Comparison of ENCODE assay signal across 9 mouse cellular contexts in the genomic region with DNA sequence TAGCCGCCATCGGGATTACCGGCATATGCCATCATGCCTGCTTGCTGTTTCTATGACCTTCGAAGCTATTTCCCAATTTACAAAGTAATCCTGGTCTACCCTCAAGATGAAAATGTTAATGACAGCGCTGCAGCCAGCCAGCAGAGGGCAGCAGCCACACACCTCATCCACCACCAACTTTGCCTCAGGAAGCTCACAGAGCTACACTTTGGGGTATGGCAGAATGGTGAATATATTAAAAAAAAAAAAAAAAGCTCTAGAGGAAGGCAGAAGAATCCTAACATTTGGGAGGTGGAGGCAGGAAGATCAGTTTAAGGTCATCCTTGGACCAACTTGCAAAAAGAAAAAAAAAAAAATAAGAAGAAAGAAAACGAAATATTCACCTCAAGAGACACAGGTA. TPM values are rescaled to one million over a fixed set of nuclear protein-coding genes. Genes with fewer than 3 reads are reported as not detected.
DNase-seq lines count a peak whose midpoint lies in the region; ATAC-seq and TF ChIP-seq lines count a peak whose summit lies in the region.
"Had no signal": no experiment of that assay in that cellular context is flagged by ENCODE, and none has a peak within 500 bp of the region (broad histone marks: within the 10 kb centered on the region; RNA-seq: fewer than 3 reads in every experiment).

No protein-coding gene starts in this region.

- 11% methylated on average over 6 of the region's 6 CpGs for WGBS in liver, embryonic 16.5 days (ENCODE audit: insufficient replicate concordance)

- dilution Hi-C loops in CH12.LX (cut with MboI; ENCODE audit: extremely low pct_ligation_motif_present, extremely low pct_unique_long_range_greater_than_20kb, low sequenced_read_pairs) = no loop called here

- in situ Hi-C loops in CH12.LX (cut with MboI; ENCODE audit: low pct_ligation_motif_present, low pct_unique_long_range_greater_than_20kb, low sequenced_read_pairs) = loop anchor here (5.0 to 10.0 kb wide), 2 partner anchors 57 to 415 kb away; partner anchors contain the start of gene Slc7a5

- peak overlapping the region; percentile 83; the same call in 1 of the 2 replicates for H3K4me2 ChIP-seq in CH12.LX (ENCODE audit: insufficient read depth, low read depth, poor library complexity, severe bottlenecking)
- H3K4me2 ChIP-seq in liver, embryonic 16.5 days (ENCODE audit: low read depth, low read length) = no peak overlapping the region

- peaks cover 34 to 78% of the 10 kb centered on the region in 2 experiments for H3K4me1 ChIP-seq in CH12.LX (ENCODE audit: control insufficient read depth in 1 of 2, insufficient read depth in 2 of 2)
- H3K4me1 ChIP-seq in liver, embryonic 16.5 days (ENCODE audit: control insufficient read depth, low read depth, low read length) = peaks cover 31% of the 10 kb centered on the region

- no peak; the same call in 1 of the 2 replicates for TF ChIP-seq EP300 in CH12.LX (IDR thresholded peaks at IDR 0.05; ENCODE audit: low read length)

- peak; percentile 95 for TF ChIP-seq RAD21 in CH12.LX (IDR thresholded peaks at IDR 0.05; ENCODE audit: low read depth, low read length)

- TF ChIP-seq CTCF in CH12.LX (conservative IDR thresholded peaks at IDR 0.05 in 1 of 2, IDR thresholded peaks at IDR 0.05 in 1 of 2; ENCODE audit: low read depth in 2 of 2, low read length in 2 of 2) = peak; percentile 54 to 96; a peak in 3 of 4 replicates

- H3K27me3 ChIP-seq in CH12.LX (replicated peaks) = no peaks in the 10 kb centered on the region
- H3K27me3 ChIP-seq in liver, embryonic 16.5 days (ENCODE audit: control insufficient read depth, insufficient read depth, low read depth, low read length) = no peaks in the 10 kb centered on the region

- peak overlapping the region in 1 of 3 experiments; percentile 44 for H3K4me3 ChIP-seq in CH12.LX (replicated peaks in 1 of 3; ENCODE audit: low read depth in 2 of 3, low read length in 2 of 3, poor library complexity in 1 of 3)
- H3K4me3 ChIP-seq in liver, embryonic 16.5 days (ENCODE audit: low read depth, low read length) = no peak overlapping the region

- peak overlapping the region; percentile 92 for H3K9ac ChIP-seq in CH12.LX (ENCODE audit: insufficient read depth, low read depth)
- H3K9ac ChIP-seq in liver, embryonic 16.5 days (ENCODE audit: low read depth, low read length) = peak overlapping the region; percentile 74

- peak overlapping the region; percentile 98 for H3K27ac ChIP-seq in CH12.LX (ENCODE audit: insufficient read depth, low read depth)
- H3K27ac ChIP-seq in liver, embryonic 16.5 days (ENCODE audit: low read length) = peak overlapping the region; percentile 81
- H3K27ac ChIP-seq: limb, embryonic 12.5 days had no signal

- TF ChIP-seq POLR2A in CH12.LX (IDR thresholded peaks at IDR 0.05; ENCODE audit: low read depth, low read length) = no peak

- peak; percentile 89 for DNase-seq in CH12.LX (ENCODE audit: extremely low read depth)
- peak; percentile 77 to 92 for DNase-seq in adrenal gland, adult (ENCODE audit: inconsistent age in 2 of 2, low spot score in 1 of 2)
- DNase-seq in embryo, embryonic 10 days (ENCODE audit: low spot score) = peak; percentile 90
- DNase-seq in gastrocnemius, postnatal 14 days = peak; percentile 51
- peak; percentile 59 to 79 for DNase-seq in kidney, postnatal 36 days
- DNase-seq in right cerebral cortex, adult 18-20 months = peak; percentile 67
- peak; percentile 58 for DNase-seq in urinary bladder, postnatal 25 days (ENCODE audit: low spot score)

- intact Hi-C loops in gastrocnemius, postnatal 14 days (cut with DNase I; ENCODE audit: low total_unique reads) = loop anchor here (2.0 kb wide), 1 partner anchor 59 kb away; no protein-coding TSS in a partner anchor

- no peak for ATAC-seq in liver, embryonic 16.5 days (ENCODE audit: low read depth)

- peaks cover 16 to 26% of the 10 kb centered on the region in 2 experiments for H3K36me3 ChIP-seq in CH12.LX (replicated peaks in 1 of 2; ENCODE audit: control insufficient read depth in 1 of 2, insufficient read depth in 1 of 2, low read length in 1 of 2)
- H3K36me3 ChIP-seq in liver, embryonic 16.5 days (ENCODE audit: control insufficient read depth, insufficient read depth) = no peaks in the 10 kb centered on the region
- H3K36me3 ChIP-seq: limb, embryonic 12.5 days had no signal

- H3K9me3 ChIP-seq in CH12.LX (replicated peaks; ENCODE audit: low read length) = peaks cover 7% of the 10 kb centered on the region
- H3K9me3 ChIP-seq in liver, embryonic 16.5 days (replicated peaks; ENCODE audit: control insufficient read depth, low read length) = no peaks in the 10 kb centered on the region
- H3K9me3 ChIP-seq: limb, embryonic 12.5 days had no signal

- H3K79me2 ChIP-seq in CH12.LX (replicated peaks; ENCODE audit: control insufficient read depth, extremely low read depth, insufficient read depth, poor library complexity, severe bottlenecking) = no peaks in the 10 kb centered on the region

TF ChIP-seq in CH12.LX, 34 proteins besides CTCF, POLR2A, EP300 and RAD21:
- TF ChIP-seq BHLHE40 (IDR thresholded peaks at IDR 0.05; ENCODE audit: low read depth, low read length) (no peak), POLR2AphosphoS2 (IDR thresholded peaks at IDR 0.05; ENCODE audit: low read depth, low read length) (no peak), E2F4 (IDR thresholded peaks at IDR 0.05; ENCODE audit: insufficient replicate concordance, low read depth, low read length) (no peak), JUN (IDR thresholded peaks at IDR 0.05; ENCODE audit: insufficient read depth, low read depth, low read length) (no peak), ETS1 (conservative IDR thresholded peaks at IDR 0.05; ENCODE audit: low read depth, low read length) (peak; percentile 17; the same call in 1 of the 2 replicates), KAT2A (IDR thresholded peaks at IDR 0.05; ENCODE audit: insufficient replicate concordance, low read length) (no peak), CHD1 (IDR thresholded peaks at IDR 0.05; ENCODE audit: low read depth, low read length) (peak; percentile 51; the same call in 1 of the 2 replicates), NELFE (IDR thresholded peaks at IDR 0.05; ENCODE audit: low read depth, low read length) (peak; percentile 31; the same call in 1 of the 2 replicates), IRF4 (IDR thresholded peaks at IDR 0.05; ENCODE audit: low read depth, low read length) (peak; percentile 35; the same call in 1 of the 2 replicates), SIN3A (IDR thresholded peaks at IDR 0.05; ENCODE audit: low read length) (0 out of 2 replicates have a peak, but pooled peaks have one; percentile 62), UBTF (IDR thresholded peaks at IDR 0.05; ENCODE audit: low read depth, low read length) (no peak), ELF1 (IDR thresholded peaks at IDR 0.05; ENCODE audit: low read depth, low read length) (no peak; the same call in 1 of the 2 replicates), SMC3 (IDR thresholded peaks at IDR 0.05; ENCODE audit: low read depth, low read length) (peak; percentile 94), PAX5 (IDR thresholded peaks at IDR 0.05; ENCODE audit: low read length) (no peak), MAFK (IDR thresholded peaks at IDR 0.05; ENCODE audit: insufficient replicate concordance, low read length) (no peak), ZC3H11A (IDR thresholded peaks at IDR 0.05; ENCODE audit: low read depth, low read length) (peak; percentile 79), MEF2A (IDR thresholded peaks at IDR 0.05; ENCODE audit: borderline replicate concordance, low read depth, low read length) (peak; percentile 68; the same call in 1 of the 2 replicates), ZNF384 (IDR thresholded peaks at IDR 0.05; ENCODE audit: low read depth, low read length) (peak; percentile 96), USF2 (conservative IDR thresholded peaks at IDR 0.05; ENCODE audit: low read depth, low read length) (no peak), RCOR1 (conservative IDR thresholded peaks at IDR 0.05; ENCODE audit: low read depth, low read length) (peak; percentile 14; the same call in 1 of the 2 replicates), MYC (IDR thresholded peaks at IDR 0.05; ENCODE audit: low read depth, low read length) (0 out of 2 replicates have a peak, but pooled peaks have one; percentile 18), TCF12 (IDR thresholded peaks at IDR 0.05; ENCODE audit: low read depth, low read length) (no peak; the same call in 1 of the 2 replicates), GABPA (IDR thresholded peaks at IDR 0.05; ENCODE audit: insufficient replicate concordance, low read depth, low read length) (no peak), ZKSCAN1 (IDR thresholded peaks at IDR 0.05; ENCODE audit: borderline replicate concordance, low read depth, low read length) (no peak), MAZ (IDR thresholded peaks at IDR 0.05; ENCODE audit: low read depth, low read length) (no peak), MAX (IDR thresholded peaks at IDR 0.05; ENCODE audit: low read length) (peak; percentile 15; the same call in 1 of the 2 replicates), JUND (conservative IDR thresholded peaks at IDR 0.05; ENCODE audit: low read depth, low read length) (peak; percentile 50; the same call in 1 of the 2 replicates), HCFC1 (IDR thresholded peaks at IDR 0.05; ENCODE audit: low read depth, low read length) (peak; percentile 31; the same call in 1 of the 2 replicates), TBP (conservative IDR thresholded peaks at IDR 0.05; ENCODE audit: low read depth, low read length) (no peak), NRF1 (IDR thresholded peaks at IDR 0.05; ENCODE audit: low read depth, low read length) (no peak), CHD2 (IDR thresholded peaks at IDR 0.05; ENCODE audit: low read length) (no peak), MXI1 (IDR thresholded peaks at IDR 0.05; ENCODE audit: low read depth, low read length) (0 out of 2 replicates have a peak, but pooled peaks have one; percentile 28)

RNA-seq across cellular contexts. Expression of gene Klhdc4, which starts 20.6 kb away (rescaled TPM):
- 54.3 and 66.9 TPM in 2 replicates for total RNA-seq in CH12.LX (2012; rRNA removed)
- total RNA-seq in CH12.LX (2014; rRNA removed) = 35.5 and 42.4 TPM in 2 replicates
- 51.5 and 69.7 TPM in 2 replicates for polyA plus RNA-seq in CH12.LX (2012; ENCODE audit: insufficient read length, low read depth)
- total RNA-seq in gastrocnemius, postnatal 14 days (2021) = 1 to 10 TPM; 8.1 to 9.7 TPM
- polyA plus RNA-seq in liver, embryonic 16.5 days (2015; fragmentation: Nextera tagmentation; extraction: Ambion mirVana) = 16.1 and 17.3 TPM in 2 replicates

RNA-seq across cellular contexts. Expression of gene Slc7a5, which starts 57.5 kb away (rescaled TPM):
- total RNA-seq in CH12.LX (2012; rRNA removed) = 156 and 207 TPM in 2 replicates
- 110 and 119 TPM in 2 replicates for total RNA-seq in CH12.LX (2014; rRNA removed)
- 235 and 291 TPM in 2 replicates for polyA plus RNA-seq in CH12.LX (2012; ENCODE audit: insufficient read length, low read depth)
- 1 to 10 TPM; 4.2 to 5.7 TPM for total RNA-seq in gastrocnemius, postnatal 14 days (2021)
- polyA plus RNA-seq in liver, embryonic 16.5 days (2015; fragmentation: Nextera tagmentation; extraction: Ambion mirVana) = 32.9 and 36.9 TPM in 2 replicates

Comparison
In these comparisons a context has a peak if more than half of its experiments do, and no peak if none do; other contexts are left out.
1. RNA of gene Slc7a5, which starts 57.5 kb away (total RNA-seq): 110 to 207 TPM in CH12.LX; 4.2 to 5.7 TPM in gastrocnemius, postnatal 14 days; every median in the first group is over 10 times any median in the second.
2. Peak in every context shown above with its lines, with median percentiles within 50 percentile points of each other: DNase-seq.